Mouse (Mus musculus) megakaryocyte, embryonic 14.5 days (primary cell): ENCODE results near the gene Asb12.

Experiments used
- FLI1 ChIP-seq: IDR thresholded peaks from 2 replicates; pipeline ENCODE4 v1.6.1; 2012; ENCODE audit warnings: low read length, inconsistent platforms, mixed read lengths
- GATA1 ChIP-seq: IDR thresholded peaks from 3 replicates; pipeline ENCODE4 v1.6.1; 2012; ENCODE audit warnings: mixed read lengths, low read length, inconsistent platforms, borderline replicate concordance

DNA sequence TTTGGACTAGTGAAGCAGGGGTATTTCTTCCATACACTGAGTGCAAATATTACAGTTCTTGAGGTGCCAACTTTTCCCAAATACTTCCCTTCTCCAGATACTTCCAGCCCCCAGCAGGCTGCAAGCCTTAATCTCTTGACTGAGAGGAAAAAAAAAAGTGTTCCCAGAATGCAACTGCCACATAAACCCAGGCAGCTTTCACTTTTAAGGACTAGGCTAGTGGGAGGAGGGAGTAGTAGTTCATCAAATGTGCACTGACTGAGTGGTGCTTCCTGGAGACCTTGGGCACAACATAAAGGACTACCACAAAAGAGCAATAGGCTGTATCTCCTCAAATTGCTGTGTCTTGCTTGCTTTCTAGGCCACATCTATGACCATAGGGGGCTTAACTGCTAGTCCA, 116.5 kb downstream of the Asb12 start:
- TF ChIP-seq GATA1 (no peak), FLI1 (no peak)
